ENCODE assay signal across 38 mouse cellular contexts in the genomic region with DNA sequence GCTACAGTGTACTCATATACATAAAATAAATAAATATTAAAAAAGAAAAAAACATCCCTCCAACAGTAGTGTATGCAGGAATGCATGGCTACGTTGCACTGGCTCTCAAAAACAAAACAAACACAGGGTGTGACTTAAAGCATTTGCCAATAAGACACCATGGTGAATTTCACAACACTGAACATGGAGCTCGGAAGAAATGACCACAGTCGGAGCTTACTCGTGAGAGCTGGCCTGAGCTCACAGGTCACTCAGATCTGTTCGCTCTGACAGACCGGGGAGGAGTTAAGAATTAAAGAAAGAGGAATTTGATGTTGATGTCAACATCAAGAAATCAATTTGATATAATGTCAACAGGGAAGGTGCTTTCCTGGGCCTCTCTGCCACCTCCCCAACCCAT. TPM values are rescaled to one million over a fixed set of nuclear protein-coding genes. Genes with fewer than 3 reads are reported as not detected.
"Had no signal": no experiment of that assay in that cellular context is flagged by ENCODE, and none has a peak within 500 bp of the region (broad histone marks: within the 10 kb centered on the region; RNA-seq: fewer than 3 reads in every experiment).

No protein-coding gene starts in this region.

- H3K27me3 ChIP-seq: heart, embryonic 13.5 days; heart, embryonic 15.5 days; hindbrain, embryonic 13.5 days; hindbrain, embryonic 15.5 days; kidney, embryonic 15.5 days; limb, embryonic 12.5 days; liver, embryonic 12.5 days had no signal

- H3K4me1 ChIP-seq: hindbrain, embryonic 13.5 days; hindbrain, embryonic 15.5 days had no signal

- H3K4me3 ChIP-seq: gastrocnemius, adult 2 months; heart, adult 2 months; heart, embryonic 13.5 days; heart, embryonic 15.5 days; hindbrain, embryonic 13.5 days; hindbrain, embryonic 15.5 days; kidney, embryonic 15.5 days; left cerebral cortex, adult 2 months; limb, embryonic 10.5 days; limb, embryonic 12.5 days; liver, embryonic 12.5 days had no signal

- H3K36me3 ChIP-seq: heart, embryonic 13.5 days; heart, embryonic 15.5 days; hindbrain, embryonic 13.5 days; hindbrain, embryonic 15.5 days; kidney, embryonic 15.5 days; limb, embryonic 10.5 days; limb, embryonic 12.5 days; liver, embryonic 12.5 days had no signal

- H3K9me3 ChIP-seq: heart, embryonic 13.5 days; heart, embryonic 15.5 days; hindbrain, embryonic 13.5 days; hindbrain, embryonic 15.5 days; kidney, embryonic 15.5 days; limb, embryonic 10.5 days; limb, embryonic 12.5 days; liver, embryonic 12.5 days had no signal

- ATAC-seq: hindbrain, postnatal 0 days; intestine, embryonic 16.5 days; liver, embryonic 12.5 days had no signal

- H3K4me2 ChIP-seq: heart, embryonic 11.5 days; heart, embryonic 13.5 days; heart, embryonic 15.5 days; hindbrain, embryonic 13.5 days; hindbrain, embryonic 15.5 days; kidney, embryonic 15.5 days; limb, embryonic 12.5 days; liver, embryonic 12.5 days had no signal

- DNase-seq: gastrocnemius, adult 2 months; gastrocnemius, postnatal 10 days; gastrocnemius, postnatal 25 days; heart, adult 2 months; heart, postnatal 14 days; heart, postnatal 36 days; kidney, adult 11 months; kidney, adult 2 months; kidney, adult 9 months; kidney, postnatal 14 days; kidney, postnatal 36 days; layer of hippocampus, adult 9-11 months; liver had no signal

- H3K9ac ChIP-seq: heart, embryonic 13.5 days; heart, embryonic 15.5 days; hindbrain, embryonic 13.5 days; hindbrain, embryonic 15.5 days; kidney, embryonic 15.5 days; limb, embryonic 12.5 days; liver, embryonic 12.5 days had no signal

- H3K27ac ChIP-seq: gastrocnemius, adult 2 months; heart, adult 2 months; heart, embryonic 13.5 days; heart, embryonic 15.5 days; hindbrain, embryonic 13.5 days; hindbrain, embryonic 15.5 days; hindbrain, postnatal 0 days; kidney, embryonic 15.5 days; kidney, postnatal 0 days; left cerebral cortex, adult 2 months; limb, embryonic 10.5 days; limb, embryonic 12.5 days; liver, embryonic 12.5 days had no signal

RNA-seq across cellular contexts. Expression of a gene that starts 18.2 kb away (rescaled TPM):
- total RNA-seq: gastrocnemius, adult 2 months; gastrocnemius, postnatal 10 days; gastrocnemius, postnatal 25 days; gastrocnemius, postnatal 4 days; heart, adult 2 months; heart, postnatal 14 days; heart, postnatal 36 days; hematopoietic stem cell, adult 5-6 weeks; hindbrain, postnatal 0 days; layer of hippocampus, adult 18-20 months; layer of hippocampus, adult 8-10 months; layer of hippocampus, postnatal 14 days; left cerebral cortex, adult 2 months; left cerebral cortex, postnatal 14 days; left cerebral cortex, postnatal 36 days had no signal
- polyA plus RNA-seq: frontal cortex, adult 2 months; heart, adult 2 months; heart, embryonic 11.5 days; heart, embryonic 13.5 days; heart, embryonic 15.5 days; heart, postnatal 0 days; hindbrain, embryonic 11.5 days; hindbrain, embryonic 13.5 days; hindbrain, embryonic 15.5 days; hindbrain, postnatal 0 days; intestine, embryonic 14.5 days; intestine, embryonic 16.5 days; large intestine, adult 2 months; limb, embryonic 10.5 days; limb, embryonic 12.5 days; liver, embryonic 12.5 days had no signal
